Mouse (Mus musculus) heart, embryonic 12.5 days (tissue): Measurements from ENCODE around the gene Duox2. TPM values are rescaled to one million over a fixed set of nuclear protein-coding genes. Genes with fewer than 3 reads are reported as not detected.
"Not testable (repeated sequence)": the region's sequence is repeated elsewhere in the genome, so short reads cannot be mapped to it uniquely, and the experiment has no call there.

Experiments used
- ATAC-seq: fragments of 200-750 bp; cut with Nextera tagmentation; 2 replicates; pipeline ENCODE4 v1.8.0; 2017; ENCODE audit warnings: moderate TSS enrichment, moderate library complexity; ENCODE audit not compliant: insufficient number of reproducible peaks, low FRiP score
- H3K27ac ChIP-seq: fragments of 300-500 bp; sonication (generic); 2 replicates; pipeline ENCODE4 v1.5.1; 2016; ENCODE audit warnings: mild to moderate bottlenecking, moderate library complexity; ENCODE audit not compliant: poor library complexity, severe bottlenecking
- H3K27me3 ChIP-seq: fragments of 300-500 bp; sonication (generic); replicated peaks from 2 replicates; pipeline ENCODE4 v1.6.1; 2016; ENCODE audit warnings: mild to moderate bottlenecking, moderate library complexity
- H3K36me3 ChIP-seq: fragments of 300-500 bp; sonication (generic); 2 replicates; pipeline ENCODE4 v1.6.1; 2016; ENCODE audit warnings: mild to moderate bottlenecking, moderate library complexity
- H3K4me1 ChIP-seq: fragments of 300-500 bp; sonication (generic); replicated peaks from 2 replicates; pipeline ENCODE4 v1.6.1; 2016; ENCODE audit warnings: mild to moderate bottlenecking
- H3K4me2 ChIP-seq: fragments of 300-500 bp; sonication (generic); 2 replicates; pipeline ENCODE4 v1.6.1; 2016; ENCODE audit warnings: mild to moderate bottlenecking, moderate library complexity
- H3K4me3 ChIP-seq: fragments of 300-500 bp; sonication (generic); 2 replicates; pipeline ENCODE4 v1.5.1; 2016; ENCODE audit warnings: mild to moderate bottlenecking
- H3K9ac ChIP-seq: fragments of 300-500 bp; sonication (generic); 2 replicates; pipeline ENCODE4 v1.6.1; 2016; ENCODE audit warnings: mild to moderate bottlenecking, moderate library complexity
- H3K9me3 ChIP-seq: fragments of 300-500 bp; sonication (generic); replicated peaks from 2 replicates; pipeline ENCODE4 v1.6.1; 2016; ENCODE audit warnings: mild to moderate bottlenecking, moderate library complexity
- WGBS: fragments of 180-500 bp; shearing (Covaris S2); methylation state at CpG from one replicate; pipeline ENCODE4 v1.1.7; 2016; 5-methylcytosine and 5-hydroxymethylcytosine counted together
- polyA plus RNA-seq: library from polyadenylated mRNA; unstranded; fragments of >200 nt; fragmentation: Nextera tagmentation; extraction: Ambion mirVana; gene quantifications from 2 replicates; pipeline ENCODE4 v1.2.1, GENCODE M21; 2016

The Duox2 gene
- polyA plus RNA-seq, result 0.13 TPM in 2 replicates

DNA sequence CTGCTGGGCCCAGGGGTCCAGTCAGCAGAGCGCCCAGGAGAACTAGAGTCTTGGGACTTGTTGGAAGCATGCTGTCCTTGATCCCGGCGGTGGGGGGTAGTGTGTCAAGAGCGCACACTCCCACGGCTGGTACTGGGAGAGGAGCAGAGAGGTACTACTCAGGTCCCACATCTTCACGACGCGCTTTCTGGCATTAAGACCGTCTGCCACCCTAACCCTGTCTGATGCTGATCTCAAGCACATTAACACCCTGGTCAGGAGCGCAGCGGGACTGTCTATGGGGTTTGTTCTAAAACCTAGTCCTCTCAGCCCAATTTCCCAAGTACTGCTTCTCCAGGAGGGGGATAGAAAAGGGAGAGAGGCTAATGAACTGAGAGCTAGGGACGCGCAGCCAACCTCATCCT is at the start of gene Duox2:
Gene Duox2, minus strand, starts transcription at position 354 of the 404 bp plus-strand sequence.
- WGBS, result 2% methylated on average over 13 of the region's 13 CpGs
- Histone ChIP-seq H3K4me2 (peak within 1 kb of the TSS; percentile 65), H3K27ac (no peak within 1 kb of the TSS), H3K9ac (no peak within 1 kb of the TSS), H3K9me3 (no peaks in the 10 kb centered on the region), H3K27me3 (peaks cover 98% of the 10 kb centered on the region), H3K4me3 (peak within 1 kb of the TSS; percentile 36), H3K4me1 (peaks cover 40% of the 10 kb centered on the region), H3K36me3 (no peaks in the 10 kb centered on the region)
- ATAC-seq, result no peak

DNA sequence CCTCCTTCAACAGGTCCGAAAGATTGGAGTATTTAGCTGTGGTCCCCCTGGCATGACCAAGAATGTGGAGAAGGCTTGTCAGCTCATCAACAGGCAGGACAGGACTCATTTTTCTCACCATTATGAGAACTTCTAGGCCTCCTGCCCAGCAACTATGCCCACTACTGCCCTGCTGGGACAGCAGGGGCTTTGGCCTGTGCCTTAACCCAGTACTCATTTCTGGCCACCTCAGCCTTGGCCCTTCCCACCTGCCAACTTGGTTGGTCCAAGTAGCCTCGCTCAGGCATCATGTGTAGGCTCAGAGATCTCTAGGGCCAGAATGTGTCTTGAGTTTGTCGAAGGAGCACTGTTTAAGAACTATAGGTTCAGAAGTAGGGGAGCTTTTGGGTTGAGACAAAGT is 49.0 kb upstream of the Duox2 start:
- no peak overlapping the region for H3K9ac ChIP-seq
- H3K4me3 ChIP-seq, result no peak overlapping the region
- H3K36me3 ChIP-seq, result no peaks in the 10 kb centered on the region
- peaks cover 22% of the 10 kb centered on the region for H3K4me1 ChIP-seq
- H3K27me3 ChIP-seq, result no peaks in the 10 kb centered on the region; the same call in none of the 2 replicates
- no peak overlapping the region for H3K4me2 ChIP-seq
- H3K9me3 ChIP-seq, result no peaks in the 10 kb centered on the region
- no peak overlapping the region for H3K27ac ChIP-seq
- WGBS, result 82% methylated on average over 3 of the region's 3 CpGs
- ATAC-seq, result no peak

GRCm38 (mm10) chr2:122346164-122346563 is 47.9 kb upstream of the Duox2 start:
- H3K4me3 ChIP-seq, H3K27me3 ChIP-seq, H3K4me2 ChIP-seq, H3K27ac ChIP-seq, ATAC-seq, H3K36me3 ChIP-seq, H3K9ac ChIP-seq, H3K9me3 ChIP-seq: not testable (repeated sequence)
- H3K4me1 ChIP-seq, result peaks cover 18% of the 10 kb centered on the region
- 77% methylated on average over 6 of the region's 6 CpGs for WGBS

GRCm38 (mm10) chr2:122345106-122345893 is 47.1 kb upstream of the Duox2 start:
- Histone ChIP-seq H3K4me2 (no peak overlapping the region), H3K27ac (no peak overlapping the region), H3K4me1 (peaks cover 18% of the 10 kb centered on the region), H3K4me3 (no peak overlapping the region), H3K9ac (no peak overlapping the region), H3K36me3 (no peaks in the 10 kb centered on the region), H3K9me3 (no peaks in the 10 kb centered on the region), H3K27me3 (no peaks in the 10 kb centered on the region; the same call in none of the 2 replicates)
- ATAC-seq, result no peak
- WGBS, result 76% methylated on average over 6 of the region's 6 CpGs

GRCm38 (mm10) chr2:122337291-122337690 is 39.0 kb upstream of the Duox2 start:
- H3K36me3 ChIP-seq, result no peaks in the 10 kb centered on the region
- H3K9ac ChIP-seq, result no peak overlapping the region
- peaks cover 8% of the 10 kb centered on the region; the same call in 1 of the 2 replicates for H3K27me3 ChIP-seq
- no peaks in the 10 kb centered on the region for H3K9me3 ChIP-seq
- no peak overlapping the region for H3K27ac ChIP-seq
- ATAC-seq, result no peak
- WGBS, result 52% methylated on average over 19 of the region's 21 CpGs
- H3K4me3 ChIP-seq, result no peak overlapping the region
- peak overlapping the region; percentile 40 for H3K4me2 ChIP-seq
- H3K4me1 ChIP-seq, result peaks cover 9% of the 10 kb centered on the region; the same call in 1 of the 2 replicates

DNA sequence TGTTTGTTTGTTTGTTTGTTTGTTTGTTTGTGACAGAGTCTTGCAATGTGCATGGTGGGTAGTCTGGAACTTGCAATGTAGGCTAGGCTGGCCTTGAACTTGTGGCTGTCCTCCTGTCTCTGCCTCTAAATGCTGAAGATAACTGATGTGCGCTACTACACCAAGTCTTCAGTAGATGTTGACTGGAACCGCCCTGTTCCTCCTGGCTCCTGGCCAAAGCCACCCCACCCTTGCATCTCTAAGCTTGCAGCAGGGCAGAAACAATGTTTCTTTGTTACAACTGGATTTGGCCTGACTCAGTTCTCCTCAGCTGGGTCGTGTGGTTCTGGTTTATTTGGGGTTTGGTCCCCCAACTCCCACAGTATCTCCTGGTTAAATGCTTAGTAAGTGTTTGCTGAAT is 35.9 kb upstream of the Duox2 start:
- Histone ChIP-seq H3K4me3 (no peak overlapping the region), H3K36me3 (no peaks in the 10 kb centered on the region)
- peak; percentile 19; the same call in 1 of the 2 replicates for ATAC-seq

DNA sequence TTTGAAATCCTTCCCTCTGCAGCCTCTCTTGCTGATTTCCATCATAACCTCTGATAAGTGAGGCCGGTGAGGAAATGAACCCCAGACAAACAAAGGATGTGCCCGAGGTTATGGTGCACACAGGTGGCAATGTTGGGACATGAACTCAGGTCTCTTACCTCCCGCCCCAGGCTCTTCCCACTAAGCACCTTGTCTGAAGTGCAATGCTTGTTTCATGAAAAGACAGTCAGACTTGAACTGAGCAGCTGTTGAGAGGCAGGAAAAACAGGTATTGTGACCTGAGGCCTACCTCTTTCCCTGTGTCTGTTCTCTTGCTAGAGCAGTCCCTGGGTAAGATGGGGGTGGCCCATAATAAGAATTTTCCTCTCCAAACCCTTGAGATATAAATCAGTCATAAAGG is 34.0 kb upstream of the Duox2 start:
- Histone ChIP-seq H3K4me1 (peaks cover 9% of the 10 kb centered on the region; the same call in 1 of the 2 replicates), H3K27ac (no peak overlapping the region), H3K4me2 (no peak overlapping the region), H3K4me3 (no peak overlapping the region), H3K9me3 (no peaks in the 10 kb centered on the region), H3K36me3 (no peaks in the 10 kb centered on the region), H3K9ac (no peak overlapping the region), H3K27me3 (no peaks in the 10 kb centered on the region)
- ATAC-seq, result no peak
- WGBS, result 78% methylated on average over 3 of the region's 3 CpGs

More for the DNA sequence above, 35.9 kb upstream of the Duox2 start:
- H3K4me1 ChIP-seq, result peaks cover 9% of the 10 kb centered on the region; the same call in 1 of the 2 replicates
- no peaks in the 10 kb centered on the region for H3K9me3 ChIP-seq
- no peak overlapping the region for H3K27ac ChIP-seq
- peaks cover 8% of the 10 kb centered on the region; the same call in 1 of the 2 replicates for H3K27me3 ChIP-seq
- H3K4me2 ChIP-seq, result no peak overlapping the region
- H3K9ac ChIP-seq, result no peak overlapping the region
- 59% methylated on average over 3 of the region's 3 CpGs for WGBS

DNA sequence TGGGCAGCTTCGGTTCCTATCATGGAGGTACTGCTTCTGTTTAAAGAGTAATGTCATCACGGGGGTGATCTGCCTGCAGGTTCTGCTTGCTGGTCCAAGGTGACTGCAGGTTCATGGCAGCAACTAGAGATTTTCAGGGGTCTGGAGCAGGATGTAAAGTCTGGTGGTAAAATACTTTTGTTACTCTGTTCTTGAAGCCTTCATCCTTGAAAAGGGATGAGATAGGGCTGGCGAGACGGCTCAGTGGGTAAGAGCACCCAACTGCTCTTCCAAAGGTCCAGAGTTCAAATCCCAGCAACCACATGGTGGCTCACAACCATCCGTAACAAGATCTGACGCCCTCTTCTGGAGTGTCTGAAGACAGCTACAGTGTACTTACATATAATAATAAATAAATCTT is 32.1 kb upstream of the Duox2 start:
- ATAC-seq, H3K4me3 ChIP-seq, H3K27ac ChIP-seq, H3K36me3 ChIP-seq, H3K9me3 ChIP-seq, H3K27me3 ChIP-seq, H3K4me2 ChIP-seq, H3K9ac ChIP-seq, H3K4me1 ChIP-seq: not testable (repeated sequence)
- WGBS, result 72% methylated on average over 6 of the region's 6 CpGs

DNA sequence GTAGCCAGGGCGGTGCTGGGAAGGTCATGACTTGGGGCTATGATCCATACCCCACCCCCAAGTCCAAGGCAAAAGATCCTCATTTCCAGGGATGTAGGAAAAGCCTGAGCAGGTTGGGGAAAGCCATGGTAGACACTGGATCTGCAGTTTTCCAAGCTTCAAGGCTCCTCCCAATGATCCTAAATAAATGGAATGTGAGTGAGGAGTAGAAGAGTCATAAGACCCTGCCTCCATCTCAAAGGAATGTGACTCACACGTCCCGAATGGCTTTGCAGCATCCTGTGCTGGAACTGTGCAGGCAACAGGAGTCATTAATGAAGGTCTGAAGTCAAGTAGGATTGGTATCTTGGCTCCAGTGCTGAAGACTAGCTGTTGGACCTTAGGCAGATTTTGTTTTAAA is 29.7 kb upstream of the Duox2 start:
- WGBS, result 47% methylated on average over 3 of the region's 3 CpGs

DNA sequence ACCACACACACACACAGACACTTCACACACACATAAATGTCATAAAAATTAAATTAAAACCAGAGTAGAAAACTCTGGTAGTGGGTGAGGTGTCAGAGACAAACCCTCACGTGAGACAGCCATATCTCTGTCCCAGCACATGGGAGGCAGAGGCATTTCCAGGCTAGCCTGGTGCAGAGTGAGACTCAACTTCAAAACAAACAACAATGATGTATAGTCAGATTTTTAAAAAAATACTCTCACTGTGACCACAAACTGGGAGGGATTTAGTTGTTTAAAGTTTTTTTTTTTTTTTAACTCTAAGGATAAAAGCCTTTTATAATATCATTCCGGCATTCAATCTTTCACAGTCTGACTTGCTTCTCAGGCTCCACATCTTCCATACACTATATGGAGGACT is 27.1 kb upstream of the Duox2 start:
- no peak overlapping the region for H3K9ac ChIP-seq
- H3K9me3 ChIP-seq, result no peaks in the 10 kb centered on the region
- no peak overlapping the region for H3K4me3 ChIP-seq
- no peaks in the 10 kb centered on the region for H3K4me1 ChIP-seq
- no peak for ATAC-seq
- no peak overlapping the region for H3K4me2 ChIP-seq
- H3K27ac ChIP-seq, result no peak overlapping the region
- H3K27me3 ChIP-seq, result no peaks in the 10 kb centered on the region
- 51% methylated on average over 2 of the region's 2 CpGs for WGBS
- H3K36me3 ChIP-seq, result no peaks in the 10 kb centered on the region

More for the DNA sequence above, 29.7 kb upstream of the Duox2 start:
- H3K27ac ChIP-seq, result no peak overlapping the region
- no peaks in the 10 kb centered on the region for H3K36me3 ChIP-seq
- H3K4me3 ChIP-seq, result no peak overlapping the region
- H3K9ac ChIP-seq, result no peak overlapping the region
- H3K4me2 ChIP-seq, result no peak overlapping the region
- H3K4me1 ChIP-seq, result no peaks in the 10 kb centered on the region
- no peak for ATAC-seq
- H3K9me3 ChIP-seq, result no peaks in the 10 kb centered on the region
- no peaks in the 10 kb centered on the region for H3K27me3 ChIP-seq

DNA sequence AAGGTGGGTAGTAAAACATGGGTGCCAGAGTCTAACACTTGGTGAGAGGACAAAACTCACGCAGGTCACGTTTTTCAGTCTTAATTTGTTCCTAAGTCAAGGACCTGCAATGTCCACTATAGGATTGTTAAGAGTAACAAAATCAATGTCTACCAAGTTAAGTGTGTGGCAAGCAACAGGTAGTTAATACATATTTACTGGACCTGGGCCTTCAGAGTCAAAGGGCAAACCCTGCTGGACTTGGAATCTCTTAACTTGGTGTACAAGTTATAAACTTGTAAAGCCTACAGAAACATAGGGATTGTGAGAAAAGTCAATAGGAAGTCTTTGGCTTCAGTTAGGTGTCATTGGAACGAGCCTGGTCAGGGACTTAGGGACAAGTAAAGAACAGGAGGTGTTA is 26.3 kb upstream of the Duox2 start:
- Histone ChIP-seq H3K4me1 (no peaks in the 10 kb centered on the region), H3K4me3 (no peak overlapping the region), H3K36me3 (no peaks in the 10 kb centered on the region), H3K9ac (no peak overlapping the region), H3K4me2 (no peak overlapping the region), H3K27me3 (0 out of 2 replicates have a peak, but pooled peaks cover 3% of the 10 kb centered on the region), H3K27ac (no peak overlapping the region), H3K9me3 (no peaks in the 10 kb centered on the region)
- 76% methylated on average over 3 of the region's 3 CpGs for WGBS
- no peak for ATAC-seq
